Mouse (Mus musculus) kidney, adult 2 months (tissue): ENCODE measurements around the gene Gtpbp2.
A peak's percentile ranks its signal among the peaks of the same experiment; 100 is the strongest.

ENCODE experiments used
- CTCF ChIP-seq: fragments of 200-500 bp; conservative IDR thresholded peaks from 2 replicates; pipeline ENCODE4 v1.5.1; 2011; ENCODE audit warnings: low read depth, mild to moderate bottlenecking, control low read depth, low read length, moderate library complexity, mixed read lengths; ENCODE audit not compliant: insufficient read depth, insufficient read length
- POLR2A ChIP-seq: fragments of 200-500 bp; IDR thresholded peaks from one replicate; pipeline ENCODE4 v1.6.1; 2011; ENCODE audit warnings: low read depth, low read length, control low read depth

- TF ChIP-seq POLR2A (no peak), CTCF (peak; percentile 81)
These were observed 9.7 kb downstream of the Gtpbp2 start for GRCm38 (mm10) chr17:46170538-46170937.
